In genomic region chr11:86905261-86905660, GRCm38 (mm10) we compare ENCODE assay signal across 18 mouse cellular contexts.
A peak's percentile ranks its signal among the peaks of the same experiment; 100 is the strongest.
DNase-seq lines count a peak whose midpoint lies in the region; ATAC-seq and TF ChIP-seq lines count a peak whose summit lies in the region.
"Had no signal": no experiment of that assay in that cellular context is flagged by ENCODE, and none has a peak within 500 bp of the region (broad histone marks: within the 10 kb centered on the region; RNA-seq: fewer than 3 reads in every experiment).

No protein-coding gene starts in this region.

- no peak overlapping the region for H3ac ChIP-seq in myocyte (ENCODE audit: control insufficient read depth, insufficient read length)

- no peaks in the 10 kb centered on the region for H3K36me3 ChIP-seq in heart, embryonic 10.5 days
- no peaks in the 10 kb centered on the region for H3K36me3 ChIP-seq in heart, adult 2 months (ENCODE audit: control insufficient read depth, insufficient read depth, low read length)
- no peaks in the 10 kb centered on the region for H3K36me3 ChIP-seq in heart, embryonic 12.5 days
- no peaks in the 10 kb centered on the region for H3K36me3 ChIP-seq in myocyte (ENCODE audit: control insufficient read depth, insufficient read depth)
- H3K36me3 ChIP-seq in embryonic facial prominence, embryonic 10.5 days (replicated peaks): no peaks in the 10 kb centered on the region
- H3K36me3 ChIP-seq: G1E had no signal

- no peak for TF ChIP-seq POLR2A in heart, adult 2 months (IDR thresholded peaks at IDR 0.05; ENCODE audit: insufficient read depth, low read depth, low read length)
- no peak for TF ChIP-seq POLR2A in myocyte (IDR thresholded peaks at IDR 0.05; ENCODE audit: insufficient read length, low read depth)

- ATAC-seq in heart, embryonic 12.5 days (ENCODE audit: insufficient number of reproducible peaks, low FRiP score): no peak
- ATAC-seq: activated CD4-positive, CD25-positive, alpha-beta regulatory T cell, adult 4 months; CD4-positive, CD25-positive, alpha-beta regulatory T cell, adult 4 months; Patski had no signal

- no peak for TF ChIP-seq CTCF in heart, adult 2 months (IDR thresholded peaks at IDR 0.05)

- intact Hi-C loops in heart, adult 2 months (cut with DNase I): no loop called here

- no peaks in the 10 kb centered on the region for H3K27me3 ChIP-seq in heart, embryonic 10.5 days (ENCODE audit: insufficient read depth, poor library complexity, severe bottlenecking)
- H3K27me3 ChIP-seq in heart, adult 2 months (ENCODE audit: control insufficient read depth, insufficient read depth, low read length): no peaks in the 10 kb centered on the region
- no peaks in the 10 kb centered on the region for H3K27me3 ChIP-seq in heart, embryonic 12.5 days (replicated peaks)
- no peaks in the 10 kb centered on the region for H3K27me3 ChIP-seq in myocyte (ENCODE audit: control insufficient read depth, insufficient read depth, insufficient read length)
- H3K27me3 ChIP-seq in embryonic facial prominence, embryonic 10.5 days (replicated peaks; ENCODE audit: low read depth, poor library complexity, severe bottlenecking): no peaks in the 10 kb centered on the region
- H3K27me3 ChIP-seq: Patski had no signal

- DNase-seq in heart, embryonic 10.5 days (ENCODE audit: low spot score): no peak
- DNase-seq in heart, adult 2 months: no peak
- DNase-seq in heart, adult 8-10 months (ENCODE audit: low spot score): no peak
- DNase-seq in embryonic facial prominence, embryonic 10.5 days (ENCODE audit: low spot score): no peak
- DNase-seq: adrenal gland, adult 8-10 months; adrenal gland, postnatal 10 days; adrenal gland, postnatal 14 days; adrenal gland, postnatal 25 days; B cell, adult 2 months; cerebellum, adult 11 months; cerebellum, adult 11-12 months; cerebellum, adult 18-20 months had no signal

- no peak overlapping the region for H3K4me3 ChIP-seq in heart, embryonic 10.5 days
- H3K4me3 ChIP-seq in heart, adult 2 months: no peak overlapping the region
- no peak overlapping the region for H3K4me3 ChIP-seq in heart, embryonic 12.5 days
- H3K4me3 ChIP-seq in myocyte: no peak overlapping the region
- no peak overlapping the region for H3K4me3 ChIP-seq in embryonic facial prominence, embryonic 10.5 days

- H3K9ac ChIP-seq in heart, adult 2 months (ENCODE audit: low read depth, low read length): no peak overlapping the region
- H3K9ac ChIP-seq in heart, embryonic 12.5 days: no peak overlapping the region

- H3K4me2 ChIP-seq in heart, embryonic 12.5 days: no peak overlapping the region
- H3K4me2 ChIP-seq in myocyte (ENCODE audit: low read depth): no peak overlapping the region

- no peaks in the 10 kb centered on the region for H3K9me3 ChIP-seq in heart, embryonic 10.5 days
- H3K9me3 ChIP-seq in heart, embryonic 12.5 days (replicated peaks): no peaks in the 10 kb centered on the region
- no peaks in the 10 kb centered on the region for H3K9me3 ChIP-seq in embryonic facial prominence, embryonic 10.5 days
- H3K9me3 ChIP-seq: G1E had no signal

- H3K27ac ChIP-seq in heart, embryonic 10.5 days: peak overlapping the region; percentile 59; the same call in 1 of the 2 replicates
- no peak overlapping the region for H3K27ac ChIP-seq in heart, adult 2 months
- H3K27ac ChIP-seq in heart, embryonic 12.5 days (ENCODE audit: poor library complexity, severe bottlenecking): 0 out of 2 replicates have a peak overlapping the region, but pooled peaks have one; percentile 10
- H3K27ac ChIP-seq in embryonic facial prominence, embryonic 10.5 days (replicated peaks): no peak overlapping the region

- H3K79me2 ChIP-seq in heart, adult 2 months (replicated peaks; ENCODE audit: control insufficient read depth, insufficient read depth, low read length): no peaks in the 10 kb centered on the region
- no peaks in the 10 kb centered on the region for H3K79me2 ChIP-seq in myocyte (ENCODE audit: control insufficient read depth, insufficient read depth)

- peaks cover 26% of the 10 kb centered on the region for H3K4me1 ChIP-seq in heart, embryonic 10.5 days
- no peaks in the 10 kb centered on the region for H3K4me1 ChIP-seq in heart, adult 2 months (ENCODE audit: control insufficient read depth, insufficient read depth, low read length)
- peaks cover 15% of the 10 kb centered on the region; the same call in 1 of the 2 replicates for H3K4me1 ChIP-seq in heart, embryonic 12.5 days (replicated peaks)
- no peaks in the 10 kb centered on the region for H3K4me1 ChIP-seq in embryonic facial prominence, embryonic 10.5 days

- WGBS in heart, embryonic 10.5 days: 64% methylated on average over 2 of the region's 2 CpGs
- WGBS in heart, adult 2 months: 74% methylated on average over 2 of the region's 2 CpGs
- WGBS in heart, embryonic 12.5 days: 58% methylated on average over 2 of the region's 2 CpGs
- WGBS in embryonic facial prominence, embryonic 10.5 days: 92% methylated on average over 2 of the region's 2 CpGs

- TF ChIP-seq EP300 in heart, adult 2 months (IDR thresholded peaks at IDR 0.05; ENCODE audit: insufficient read depth, low read depth, low read length): no peak

TF ChIP-seq in myocyte, 11 proteins besides CTCF, POLR2A, EP300 and RAD21:
- no peak for TF ChIP-seq TCF12 (IDR thresholded peaks at IDR 0.05; ENCODE audit: insufficient read depth, poor library complexity, severe bottlenecking)
- TF ChIP-seq CEBPB (IDR thresholded peaks at IDR 0.05; ENCODE audit: insufficient read depth, poor library complexity, severe bottlenecking): no peak
- TF ChIP-seq REST (IDR thresholded peaks at IDR 0.05; ENCODE audit: insufficient read depth, insufficient read length): no peak
- peak in 2 of 3 experiments; percentile 54 to 60 for TF ChIP-seq MYOD1 (IDR thresholded peaks at IDR 0.05; ENCODE audit: control insufficient read depth in 1 of 3, insufficient read length in 2 of 3, low read depth in 2 of 3)
- no peak for TF ChIP-seq POLR2AphosphoS2 (IDR thresholded peaks at IDR 0.05; ENCODE audit: insufficient read length, low read depth)
- no peak for TF ChIP-seq USF1 (IDR thresholded peaks at IDR 0.05; ENCODE audit: low read depth)
- TF ChIP-seq MYOG (IDR thresholded peaks at IDR 0.05; ENCODE audit: control insufficient read depth in 1 of 3, insufficient read depth in 1 of 3, insufficient read length in 2 of 3, low read depth in 2 of 3): peak in 2 of 3 experiments; percentile 43 to 79
- TF ChIP-seq MAX (IDR thresholded peaks at IDR 0.05; ENCODE audit: low read depth): no peak
- no peak for TF ChIP-seq SRF (IDR thresholded peaks at IDR 0.05; ENCODE audit: control insufficient read depth, insufficient read length, low read depth)
- TF ChIP-seq TCF3 (IDR thresholded peaks at IDR 0.05; ENCODE audit: insufficient read length, low read depth): no peak

Comparison
In these comparisons a context has a peak if more than half of its experiments do, and no peak if none do; other contexts are left out.
1. H3K27ac ChIP-seq: peak in heart, embryonic 10.5 days (single experiment) and heart, embryonic 12.5 days (single experiment); none in heart, adult 2 months (single experiment) and embryonic facial prominence, embryonic 10.5 days (single experiment).